Mouse (Mus musculus): Measurements from ENCODE around the gene A430005L14Rik.

DNA sequence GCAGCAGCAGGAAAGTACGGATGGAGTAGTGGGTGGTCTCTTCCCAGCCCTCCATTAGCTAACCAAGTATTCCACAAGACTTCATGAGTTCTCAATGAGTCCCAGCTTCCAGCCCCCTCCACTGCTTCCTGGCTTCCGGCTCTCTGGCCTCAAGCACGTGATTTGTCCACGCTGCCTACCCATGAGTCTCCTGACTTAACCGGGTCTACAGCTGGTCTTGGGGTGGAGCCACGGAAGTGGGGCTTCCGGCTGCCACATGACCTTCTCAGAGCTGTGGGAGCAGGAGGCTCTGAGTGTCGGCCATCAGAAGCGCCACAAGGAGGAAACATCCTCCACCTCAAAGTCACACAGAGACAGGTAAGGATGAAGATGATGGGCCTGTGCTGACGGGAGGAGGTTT is 27.6 kb upstream of the A430005L14Rik start:
- TF ChIP-seq CTCF (IDR thresholded peaks at IDR 0.05; ENCODE audit: extremely low read depth, insufficient read depth, low read length) (no peak), POLR2A (IDR thresholded peaks at IDR 0.05; ENCODE audit: extremely low read depth, insufficient read depth, low read length) (no peak)
